In the genomic region with DNA sequence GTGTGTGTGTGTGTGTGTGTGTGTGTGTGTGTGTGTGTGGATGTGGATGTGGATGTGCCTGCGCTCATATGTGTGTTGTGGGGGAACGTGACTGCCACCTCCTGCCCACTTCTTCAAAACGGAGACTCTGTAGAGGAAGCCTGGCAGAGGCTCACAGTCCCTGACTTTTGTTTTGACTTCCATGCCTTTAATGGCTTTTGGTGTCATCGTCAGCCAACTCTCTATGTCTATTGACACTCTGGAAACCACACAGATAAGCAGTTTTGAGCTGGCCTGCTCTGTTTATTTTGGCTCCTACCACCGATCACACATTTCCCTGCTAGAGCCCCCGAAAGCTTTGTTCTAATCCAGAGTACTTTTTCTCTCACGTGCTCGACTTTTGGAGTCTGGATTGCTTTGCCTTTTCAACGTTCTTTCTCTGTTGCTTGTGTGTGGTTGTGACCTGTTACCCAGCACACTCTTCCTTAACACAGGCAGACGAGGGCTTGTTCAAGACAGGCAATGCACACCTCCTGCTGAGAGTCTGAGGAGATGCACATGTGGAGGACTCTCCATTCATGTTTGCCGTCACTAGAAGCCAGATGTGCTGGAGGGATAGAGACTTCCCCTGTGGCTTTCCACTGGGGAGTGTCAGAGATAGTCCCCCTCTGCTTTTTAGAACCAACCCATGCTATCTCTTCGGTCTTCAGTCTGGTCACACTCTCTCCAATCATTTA, we compare ENCODE assay signal across 9 mouse cellular contexts.
A peak's percentile ranks its signal among the peaks of the same experiment; 100 is the strongest.
DNase-seq lines count a peak whose midpoint lies in the region; ATAC-seq and TF ChIP-seq lines count a peak whose summit lies in the region.
"Had no signal": no experiment of that assay in that cellular context is flagged by ENCODE, and none has a peak within 500 bp of the region (broad histone marks: within the 10 kb centered on the region; RNA-seq: fewer than 3 reads in every experiment).

No protein-coding gene starts in this region.

- H3K9me3 ChIP-seq in forebrain, postnatal 0 days (ENCODE audit: low read length), result no peaks in the 10 kb centered on the region
- no peaks in the 10 kb centered on the region for H3K9me3 ChIP-seq in forebrain, embryonic 14.5 days (replicated peaks; ENCODE audit: control insufficient read depth, low read length)
- H3K9me3 ChIP-seq: G1E had no signal

- intact Hi-C loops in heart, postnatal 14 days (cut with DNase I), result loop anchor here (1.0 to 5.0 kb wide), 2 partner anchors 81 to 131 kb away; no protein-coding TSS in a partner anchor

- TF ChIP-seq POLR2A in myocyte (IDR thresholded peaks at IDR 0.05; ENCODE audit: insufficient read length, low read depth), result no peak
- no peak for TF ChIP-seq POLR2A in cerebellum, adult 2 months (IDR thresholded peaks at IDR 0.05; ENCODE audit: borderline replicate concordance, insufficient read depth, low read length)

- no peaks in the 10 kb centered on the region for H3K79me2 ChIP-seq in myocyte (ENCODE audit: control insufficient read depth, insufficient read depth)

- no peak overlapping the region for H3K27ac ChIP-seq in forebrain, postnatal 0 days (ENCODE audit: low read depth, low read length)
- H3K27ac ChIP-seq in forebrain, embryonic 14.5 days (ENCODE audit: low read depth, low read length), result no peak overlapping the region
- no peak overlapping the region; the same call in 1 of the 2 replicates for H3K27ac ChIP-seq in cerebellum, adult 2 months (ENCODE audit: insufficient read depth, low read length)

- peak; percentile 50; the same call in 1 of the 2 replicates for ATAC-seq in forebrain, postnatal 0 days
- ATAC-seq in forebrain, embryonic 14.5 days, result no peak
- ATAC-seq in activated CD4-positive, CD25-positive, alpha-beta regulatory T cell, adult 4 months, result peak; percentile 86

- TF ChIP-seq CTCF in forebrain, postnatal 0 days (IDR thresholded peaks at IDR 0.05; ENCODE audit: low read depth), result 0 out of 2 replicates have a peak, but pooled peaks have one; percentile 22
- TF ChIP-seq CTCF in cerebellum, adult 2 months (IDR thresholded peaks at IDR 0.05; ENCODE audit: borderline replicate concordance, insufficient read depth, low read depth, low read length), result no peak

- no peaks in the 10 kb centered on the region for H3K36me3 ChIP-seq in forebrain, postnatal 0 days (ENCODE audit: insufficient read depth)
- no peaks in the 10 kb centered on the region for H3K36me3 ChIP-seq in forebrain, embryonic 14.5 days (ENCODE audit: control insufficient read depth, insufficient read depth, low read length)
- H3K36me3 ChIP-seq in myocyte (ENCODE audit: control insufficient read depth, insufficient read depth), result no peaks in the 10 kb centered on the region
- H3K36me3 ChIP-seq: G1E had no signal

- DNase-seq in forebrain, postnatal 0 days, result no peak
- DNase-seq in forebrain, embryonic 14.5 days (ENCODE audit: low spot score), result no peak
- peak; percentile 39 to 52 for DNase-seq in heart, postnatal 14 days
- peak; percentile 43 for DNase-seq in liver
- no peak for DNase-seq in left cerebral cortex, adult 11 months (ENCODE audit: low spot score)
- DNase-seq in cerebellum, adult 2 months, result no peak

- H3K27me3 ChIP-seq in forebrain, postnatal 0 days (ENCODE audit: insufficient read depth, low read length), result no peaks in the 10 kb centered on the region
- no peaks in the 10 kb centered on the region for H3K27me3 ChIP-seq in forebrain, embryonic 14.5 days (replicated peaks; ENCODE audit: control insufficient read depth, insufficient read depth, low read length)
- H3K27me3 ChIP-seq in myocyte (ENCODE audit: control insufficient read depth, insufficient read depth, insufficient read length), result no peaks in the 10 kb centered on the region
- no peaks in the 10 kb centered on the region for H3K27me3 ChIP-seq in cerebellum, adult 2 months (ENCODE audit: control insufficient read depth, insufficient read depth, low read length)

- 61% methylated on average over 12 of the region's 12 CpGs for WGBS in forebrain, postnatal 0 days
- WGBS in forebrain, embryonic 14.5 days, result 71% methylated on average over 12 of the region's 12 CpGs
- 62% methylated on average over 12 of the region's 12 CpGs for WGBS in cerebellum, adult 2 months

- no peak overlapping the region for H3K9ac ChIP-seq in forebrain, postnatal 0 days
- no peak overlapping the region for H3K9ac ChIP-seq in forebrain, embryonic 14.5 days (ENCODE audit: low read length)

- no peak overlapping the region for H3K4me3 ChIP-seq in forebrain, postnatal 0 days (ENCODE audit: low read depth, low read length)
- H3K4me3 ChIP-seq in forebrain, embryonic 14.5 days (ENCODE audit: low read depth, low read length), result no peak overlapping the region
- H3K4me3 ChIP-seq in myocyte, result no peak overlapping the region
- no peak overlapping the region for H3K4me3 ChIP-seq in cerebellum, adult 2 months (replicated peaks; ENCODE audit: insufficient read depth, low read depth, low read length)

- no peaks in the 10 kb centered on the region for H3K4me1 ChIP-seq in forebrain, postnatal 0 days (ENCODE audit: insufficient read depth)
- no peaks in the 10 kb centered on the region for H3K4me1 ChIP-seq in forebrain, embryonic 14.5 days (ENCODE audit: control insufficient read depth, insufficient read depth, low read length)
- H3K4me1 ChIP-seq in cerebellum, adult 2 months (ENCODE audit: control insufficient read depth, insufficient read depth, low read length), result no peaks in the 10 kb centered on the region

- H3ac ChIP-seq in myocyte (ENCODE audit: control insufficient read depth, insufficient read length), result no peak overlapping the region

- no peak overlapping the region for H3K4me2 ChIP-seq in forebrain, postnatal 0 days (ENCODE audit: low read depth)
- H3K4me2 ChIP-seq in forebrain, embryonic 14.5 days (ENCODE audit: low read length), result no peak overlapping the region
- H3K4me2 ChIP-seq in myocyte (ENCODE audit: low read depth), result peak overlapping the region; percentile 31

TF ChIP-seq in myocyte, 11 proteins besides CTCF, POLR2A, EP300 and RAD21:
- TF ChIP-seq MAX (IDR thresholded peaks at IDR 0.05; ENCODE audit: low read depth), result no peak
- no peak for TF ChIP-seq POLR2AphosphoS2 (IDR thresholded peaks at IDR 0.05; ENCODE audit: insufficient read length, low read depth)
- no peak for TF ChIP-seq TCF12 (IDR thresholded peaks at IDR 0.05; ENCODE audit: insufficient read depth, poor library complexity, severe bottlenecking)
- no peak for TF ChIP-seq MYOG (IDR thresholded peaks at IDR 0.05; ENCODE audit: control insufficient read depth in 1 of 3, insufficient read depth in 1 of 3, insufficient read length in 2 of 3, low read depth in 2 of 3)
- TF ChIP-seq E2F4 (IDR thresholded peaks at IDR 0.05; ENCODE audit: insufficient read depth), result no peak
- no peak for TF ChIP-seq REST (IDR thresholded peaks at IDR 0.05; ENCODE audit: insufficient read depth, insufficient read length)
- TF ChIP-seq USF1 (IDR thresholded peaks at IDR 0.05; ENCODE audit: low read depth), result no peak
- no peak for TF ChIP-seq CEBPB (IDR thresholded peaks at IDR 0.05; ENCODE audit: insufficient read depth, poor library complexity, severe bottlenecking)
- no peak for TF ChIP-seq MYOD1 (IDR thresholded peaks at IDR 0.05; ENCODE audit: control insufficient read depth in 1 of 3, insufficient read length in 2 of 3, low read depth in 2 of 3)
- TF ChIP-seq TCF3 (IDR thresholded peaks at IDR 0.05; ENCODE audit: insufficient read length, low read depth), result no peak

Comparison
In these comparisons a context has a peak if more than half of its experiments do, and no peak if none do; other contexts are left out.
1. DNase-seq: peak in heart, postnatal 14 days (2 of 2) and liver (single experiment); none in forebrain, postnatal 0 days (single experiment), forebrain, embryonic 14.5 days (single experiment), left cerebral cortex, adult 11 months (single experiment) and cerebellum, adult 2 months (0 of 2).